In genomic region chr1:133356330-133356729, GRCm38 (mm10) we compare ENCODE assay signal across 1 mouse cellular context.
TF ChIP-seq lines count a peak whose summit lies in the region.

No protein-coding gene starts in this region.

TF ChIP-seq in CH12.LX, 34 proteins besides CTCF, POLR2A, EP300 and RAD21 (continued from another document):
- no peak for TF ChIP-seq MYC (IDR thresholded peaks at IDR 0.05; ENCODE audit: low read depth, low read length)
- peak; percentile 20; the same call in 1 of the 2 replicates for TF ChIP-seq BHLHE40 (IDR thresholded peaks at IDR 0.05; ENCODE audit: low read depth, low read length)
- no peak for TF ChIP-seq USF2 (conservative IDR thresholded peaks at IDR 0.05; ENCODE audit: low read depth, low read length)
- peak; percentile 38; the same call in 1 of the 2 replicates for TF ChIP-seq CHD2 (IDR thresholded peaks at IDR 0.05; ENCODE audit: low read length)
- peak; percentile 48 for TF ChIP-seq ETS1 (conservative IDR thresholded peaks at IDR 0.05; ENCODE audit: low read depth, low read length)
- peak; percentile 30; the same call in 1 of the 2 replicates for TF ChIP-seq SIN3A (IDR thresholded peaks at IDR 0.05; ENCODE audit: low read length)
- 0 out of 2 replicates have a peak, but pooled peaks have one; percentile 21 for TF ChIP-seq KAT2A (IDR thresholded peaks at IDR 0.05; ENCODE audit: insufficient replicate concordance, low read length)
- TF ChIP-seq PAX5 (IDR thresholded peaks at IDR 0.05; ENCODE audit: low read length): no peak
- no peak for TF ChIP-seq JUN (IDR thresholded peaks at IDR 0.05; ENCODE audit: insufficient read depth, low read depth, low read length)
- TF ChIP-seq RCOR1 (conservative IDR thresholded peaks at IDR 0.05; ENCODE audit: low read depth, low read length): peak; percentile 70
- no peak for TF ChIP-seq UBTF (IDR thresholded peaks at IDR 0.05; ENCODE audit: low read depth, low read length)
- TF ChIP-seq ZMIZ1 (IDR thresholded peaks at IDR 0.05; ENCODE audit: low read depth, low read length): no peak
- no peak for TF ChIP-seq TBP (conservative IDR thresholded peaks at IDR 0.05; ENCODE audit: low read depth, low read length)
- TF ChIP-seq MEF2A (IDR thresholded peaks at IDR 0.05; ENCODE audit: borderline replicate concordance, low read depth, low read length): peak; percentile 45; the same call in 1 of the 2 replicates
- no peak for TF ChIP-seq USF1 (IDR thresholded peaks at IDR 0.05; ENCODE audit: low read depth, low read length)
- peak; percentile 77 for TF ChIP-seq MAZ (IDR thresholded peaks at IDR 0.05; ENCODE audit: low read depth, low read length)
- TF ChIP-seq IRF4 (IDR thresholded peaks at IDR 0.05; ENCODE audit: low read depth, low read length): peak; percentile 89
- peak; percentile 74; the same call in 1 of the 2 replicates for TF ChIP-seq E2F4 (IDR thresholded peaks at IDR 0.05; ENCODE audit: insufficient replicate concordance, low read depth, low read length)
- TF ChIP-seq ELF1 (IDR thresholded peaks at IDR 0.05; ENCODE audit: low read depth, low read length): peak; percentile 55; the same call in 1 of the 2 replicates
- no peak for TF ChIP-seq HCFC1 (IDR thresholded peaks at IDR 0.05; ENCODE audit: low read depth, low read length)
